Mouse (Mus musculus) CD8-positive naive resting alpha-beta T cell, adult 2 months (primary cell): ENCODE data around the gene Hmga1.

Experiments used
- DNase-seq, 2 experiments: peaks; one replicate each; pipeline ENCODE4 v3.0.0; 2022; ENCODE audit warnings: low read depth in 2 of 2, low spot score in 2 of 2

Gene Hmga1

DNA sequence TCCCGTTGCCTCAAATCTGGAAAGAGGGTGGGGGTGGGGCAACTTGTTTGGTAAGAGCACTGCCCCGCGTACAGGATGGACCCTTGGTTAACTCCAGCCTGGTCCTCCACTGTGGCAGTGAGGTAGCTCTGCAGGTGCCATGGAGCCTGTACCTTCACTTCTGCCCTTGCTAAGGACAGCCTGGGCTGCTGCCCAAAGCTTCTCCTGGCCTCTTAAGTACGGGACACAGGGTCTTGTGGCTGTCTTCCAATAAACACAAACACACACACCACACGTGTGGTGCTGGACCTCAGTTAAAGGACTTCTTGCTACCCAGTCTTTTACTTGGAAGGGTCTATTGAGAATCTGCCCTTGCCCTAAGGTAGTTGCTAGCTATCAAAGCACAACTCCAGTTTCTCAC is 2.5 kb downstream of the Hmga1 start:
- no peak for DNase-seq

DNA sequence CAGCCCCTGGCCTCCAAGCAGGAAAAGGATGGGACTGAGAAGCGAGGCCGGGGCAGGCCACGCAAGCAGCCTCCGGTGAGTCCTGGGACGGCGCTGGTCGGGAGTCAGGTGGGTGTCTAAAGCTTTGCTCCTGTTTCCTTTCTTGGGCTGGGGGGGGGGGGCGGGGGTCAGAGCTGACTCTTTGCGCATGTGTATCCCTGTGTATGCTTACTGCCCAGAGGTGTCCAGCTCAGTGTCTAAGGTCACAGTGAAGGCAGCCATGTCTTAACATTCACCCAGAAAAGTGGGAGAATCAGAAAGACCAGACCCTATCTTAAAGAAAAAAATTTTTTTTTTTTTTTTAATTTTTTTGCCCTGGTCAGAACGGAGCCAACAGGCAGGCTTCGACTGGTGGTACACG is 3.3 kb downstream of the Hmga1 start:
- no peak for DNase-seq

DNA sequence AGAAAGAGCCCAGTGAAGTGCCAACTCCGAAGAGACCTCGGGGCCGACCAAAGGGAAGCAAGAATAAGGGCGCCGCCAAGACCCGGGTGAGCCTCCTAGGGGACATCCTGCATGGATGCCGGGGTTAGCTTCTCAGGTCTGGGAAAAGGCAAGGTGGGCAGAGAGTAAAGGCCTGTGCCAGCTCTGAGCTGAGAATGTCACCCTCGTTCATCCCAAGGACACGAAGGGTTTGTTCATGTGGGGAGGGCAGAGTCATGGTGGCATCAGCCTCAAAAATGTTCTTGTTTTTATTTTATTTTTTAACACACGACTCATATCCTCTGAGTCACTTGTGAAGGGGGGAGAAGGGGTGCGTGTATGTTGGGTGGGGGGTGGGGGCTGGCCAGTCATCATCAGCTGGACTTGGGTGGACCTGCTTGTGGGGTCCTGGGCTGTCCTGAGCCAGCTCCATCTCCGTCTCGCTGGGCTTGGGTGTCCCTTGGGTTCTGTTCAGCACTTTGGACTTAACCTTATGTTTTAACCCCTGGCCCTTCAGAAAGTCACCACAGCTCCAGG is 4.7 kb downstream of the Hmga1 start:
- no peak for DNase-seq

DNA sequence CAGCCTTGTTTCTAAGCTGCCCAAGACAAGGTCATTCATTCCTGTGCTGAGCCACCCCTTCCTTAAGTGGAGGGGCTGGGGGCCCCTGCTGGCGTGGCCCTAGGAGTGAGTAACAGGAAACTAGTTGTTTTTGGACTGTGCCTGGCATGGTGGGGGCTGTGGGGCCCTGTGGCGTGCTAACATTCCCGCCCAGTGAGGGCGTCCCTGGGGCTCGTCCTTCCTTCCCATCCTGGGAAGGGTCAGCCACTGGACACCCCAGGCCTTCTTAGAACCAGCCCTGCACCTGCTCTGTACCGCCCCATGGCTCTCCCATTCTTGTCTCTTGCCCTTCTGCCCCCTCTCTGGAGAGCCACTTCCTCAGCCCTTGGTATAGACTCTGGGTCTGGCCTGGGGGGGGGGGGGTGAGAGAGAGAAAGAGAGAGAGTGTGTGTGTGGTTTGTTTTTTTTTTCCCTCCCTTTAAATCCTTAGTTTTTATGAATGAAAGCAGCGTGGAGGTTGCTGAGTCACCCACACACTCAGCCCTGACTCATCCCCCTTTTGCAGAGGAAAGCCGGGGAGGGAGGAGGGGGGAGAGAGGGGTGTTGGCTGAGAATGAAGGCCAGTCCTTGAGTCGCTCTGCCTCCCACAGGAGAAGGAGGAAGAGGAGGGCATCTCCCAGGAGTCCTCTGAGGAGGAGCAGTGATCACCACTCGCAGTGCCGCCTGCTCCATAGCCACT is 5.7 kb downstream of the Hmga1 start:
- DNase-seq = no peak

DNA sequence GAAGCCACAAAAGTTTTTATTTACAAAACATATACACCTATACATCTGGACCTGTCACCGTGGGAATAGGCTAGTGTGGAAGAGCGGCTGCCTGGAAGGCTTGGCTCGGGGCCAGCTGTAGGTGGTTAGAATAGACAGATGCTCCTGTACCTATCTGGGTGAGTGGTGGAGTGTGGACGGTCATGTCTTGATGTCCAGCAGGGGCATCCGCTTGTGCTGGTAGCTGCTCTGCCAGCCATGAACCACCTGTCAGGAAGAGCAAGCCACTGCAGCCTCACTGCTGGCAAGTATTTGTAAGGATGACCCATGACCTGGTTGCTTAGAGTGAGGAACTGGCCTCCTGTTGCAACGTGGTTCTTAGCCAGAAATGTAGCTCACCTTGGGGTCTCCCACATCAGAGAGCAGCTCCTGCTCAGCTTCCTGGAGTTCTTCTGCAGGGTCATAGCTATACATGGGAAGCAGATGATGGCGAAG is 7.5 kb downstream of the Hmga1 start:
- DNase-seq = no peak

DNA sequence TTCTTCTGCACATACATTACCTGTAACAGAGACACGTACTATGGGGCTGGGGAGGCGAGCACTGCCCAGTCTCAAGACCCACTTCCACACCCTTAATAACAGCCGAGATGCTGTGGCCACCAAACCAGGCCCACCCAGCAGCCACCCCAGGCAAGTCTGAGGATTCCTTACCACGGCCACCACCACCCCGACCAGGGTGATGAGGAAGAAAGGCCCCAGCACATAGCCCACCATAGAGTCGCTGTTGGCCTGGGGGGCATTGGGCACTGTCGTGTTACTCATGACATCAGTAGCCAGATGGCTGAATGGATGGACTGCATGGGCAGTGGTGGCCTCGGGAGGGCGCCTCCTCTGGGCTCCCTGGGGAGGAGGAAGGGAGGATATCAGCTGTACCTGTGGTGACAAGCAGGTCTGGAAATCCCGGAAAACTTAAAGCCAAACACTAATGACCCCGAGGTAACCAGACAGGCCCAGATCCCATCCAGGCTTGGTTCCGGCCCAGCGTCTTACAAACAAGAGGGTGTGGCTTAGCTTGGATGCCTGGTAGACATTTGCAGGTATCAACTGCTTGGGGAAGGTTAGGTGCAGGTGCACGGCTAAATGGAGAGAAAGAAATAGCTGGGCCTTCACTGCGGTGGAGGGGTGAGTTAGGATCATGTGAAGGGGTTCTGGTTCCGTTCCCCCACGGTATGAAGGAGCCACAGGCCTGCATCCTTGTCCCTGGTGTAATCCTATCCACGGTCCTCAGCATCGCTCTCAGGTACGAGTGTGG is 8.3 kb downstream of the Hmga1 start:
- DNase-seq = no peak

DNA sequence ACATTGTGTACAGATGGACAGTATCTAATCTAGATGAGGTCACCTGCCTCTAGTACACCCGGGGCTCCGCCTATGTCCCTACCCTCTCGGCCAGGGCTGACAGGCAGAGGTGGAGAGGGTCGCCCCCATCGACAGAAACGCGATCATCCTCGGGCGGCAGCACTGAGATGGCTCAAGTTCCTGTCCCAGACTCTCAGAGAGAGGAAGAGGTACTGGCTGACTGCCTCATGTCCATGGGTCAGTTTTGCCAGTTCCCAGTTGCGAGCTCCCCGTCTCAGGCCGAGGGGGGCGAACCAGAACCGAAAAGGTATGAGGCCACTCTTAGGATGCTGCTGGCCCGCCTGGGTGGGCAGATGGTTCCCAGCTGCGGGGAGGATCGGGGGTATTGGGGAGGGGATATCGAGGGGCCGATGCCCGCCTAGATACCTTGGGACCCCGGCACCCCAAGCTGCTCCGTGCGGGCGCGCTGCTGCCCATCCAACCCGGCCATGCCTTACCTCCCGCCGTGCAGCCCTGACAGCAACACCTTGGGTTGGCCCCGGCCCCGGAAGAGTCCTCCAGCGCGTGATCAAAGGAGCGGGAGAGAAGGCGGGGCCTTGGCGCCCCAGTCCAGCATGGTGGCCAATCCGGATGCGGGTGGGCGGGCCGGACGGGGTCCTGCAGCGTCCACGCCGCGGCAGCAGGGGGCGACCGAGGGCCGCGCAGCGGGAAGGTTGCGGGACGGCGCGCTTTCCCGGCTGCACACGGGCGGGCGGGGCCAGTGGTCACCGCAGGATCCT is 9.1 kb downstream of the Hmga1 start, which contains the start of gene AI413582:
AI413582 (minus strand) TSS at position 594 of the 779 bp plus-strand sequence.
- peak; percentile 94 to 96 for DNase-seq

DNA sequence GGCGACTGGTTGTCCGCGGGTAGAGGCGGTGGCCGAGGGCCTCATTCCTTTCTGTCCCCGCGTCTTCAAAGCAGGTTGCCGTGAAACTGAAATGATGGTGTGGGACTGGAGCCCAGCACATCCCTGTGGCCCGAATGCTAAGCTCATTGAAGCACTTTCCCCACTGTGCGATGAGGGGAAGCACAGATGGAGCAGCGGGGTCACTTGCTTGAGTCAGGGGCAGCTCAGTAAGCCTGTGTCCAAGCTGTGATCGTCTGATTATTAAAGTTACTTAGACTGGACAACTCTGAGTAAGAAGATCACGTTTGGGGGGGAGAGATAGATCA is 9.6 kb downstream of the Hmga1 start:
- no peak for DNase-seq

DNA sequence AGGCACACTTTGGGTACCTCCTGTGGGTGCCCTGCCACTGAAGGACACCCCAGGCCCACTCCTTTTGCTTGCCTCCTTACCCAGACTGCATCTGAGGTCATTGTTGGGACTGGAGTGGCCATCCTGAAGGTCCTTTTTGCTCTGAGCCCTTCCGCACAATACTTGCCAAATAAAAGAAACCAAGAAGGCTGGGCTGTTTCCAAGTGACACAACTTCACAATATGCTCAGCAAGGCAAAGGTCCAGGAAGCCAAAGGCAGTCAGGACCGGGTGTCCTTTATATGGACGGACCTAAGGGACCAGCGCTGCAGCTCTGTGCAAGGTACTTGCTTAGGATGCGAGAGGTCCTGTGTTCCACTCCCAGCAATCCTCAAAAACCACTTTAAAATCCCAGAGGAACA is 11.9 kb downstream of the Hmga1 start:
- no peak for DNase-seq

DNA sequence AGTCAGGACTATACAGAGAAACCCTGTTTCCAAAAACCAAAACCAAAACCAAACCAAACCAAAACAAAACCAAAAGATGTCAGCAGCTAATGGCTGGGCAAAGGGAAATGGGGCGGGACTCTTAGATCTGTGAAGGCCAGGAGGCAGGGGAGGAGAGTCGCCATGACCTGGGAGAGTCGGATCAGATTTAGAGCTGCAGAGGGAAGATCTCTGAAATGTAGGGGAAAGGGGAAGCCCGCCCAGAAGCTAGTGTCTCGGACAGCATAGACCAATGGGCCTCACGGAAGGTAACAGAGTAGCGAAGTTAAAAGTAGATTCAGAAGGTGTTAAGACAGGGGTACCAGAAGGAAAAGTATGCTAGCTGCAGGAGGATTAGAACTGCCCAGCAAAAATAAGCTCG is 15.0 kb downstream of the Hmga1 start:
- no peak for DNase-seq

DNA sequence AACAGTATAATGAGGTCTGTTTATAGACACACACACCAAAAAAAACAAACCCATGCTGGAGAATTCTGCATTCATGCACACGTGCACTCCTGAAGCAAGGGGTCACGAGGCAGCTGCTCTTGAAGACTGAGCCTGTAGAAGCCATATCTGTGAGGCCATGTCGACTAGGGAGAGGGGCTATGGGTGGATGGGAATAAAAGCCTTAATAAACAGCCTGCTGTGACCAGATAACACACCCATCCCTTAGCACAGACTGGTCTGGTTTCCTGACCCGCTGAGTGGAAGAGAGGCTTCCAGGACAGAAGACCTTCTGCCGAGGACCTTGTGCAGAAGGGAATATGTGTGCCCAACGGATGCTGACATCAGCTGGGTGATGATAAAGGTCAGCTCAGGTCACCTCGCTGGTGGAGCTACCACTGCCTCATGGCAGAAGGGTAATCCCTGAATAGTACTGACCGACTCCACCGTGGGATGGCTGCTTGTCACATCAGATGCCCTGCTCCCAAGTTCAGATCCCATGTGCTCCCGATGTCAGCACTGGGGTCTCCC is 17.5 kb downstream of the Hmga1 start:
- DNase-seq = no peak

DNA sequence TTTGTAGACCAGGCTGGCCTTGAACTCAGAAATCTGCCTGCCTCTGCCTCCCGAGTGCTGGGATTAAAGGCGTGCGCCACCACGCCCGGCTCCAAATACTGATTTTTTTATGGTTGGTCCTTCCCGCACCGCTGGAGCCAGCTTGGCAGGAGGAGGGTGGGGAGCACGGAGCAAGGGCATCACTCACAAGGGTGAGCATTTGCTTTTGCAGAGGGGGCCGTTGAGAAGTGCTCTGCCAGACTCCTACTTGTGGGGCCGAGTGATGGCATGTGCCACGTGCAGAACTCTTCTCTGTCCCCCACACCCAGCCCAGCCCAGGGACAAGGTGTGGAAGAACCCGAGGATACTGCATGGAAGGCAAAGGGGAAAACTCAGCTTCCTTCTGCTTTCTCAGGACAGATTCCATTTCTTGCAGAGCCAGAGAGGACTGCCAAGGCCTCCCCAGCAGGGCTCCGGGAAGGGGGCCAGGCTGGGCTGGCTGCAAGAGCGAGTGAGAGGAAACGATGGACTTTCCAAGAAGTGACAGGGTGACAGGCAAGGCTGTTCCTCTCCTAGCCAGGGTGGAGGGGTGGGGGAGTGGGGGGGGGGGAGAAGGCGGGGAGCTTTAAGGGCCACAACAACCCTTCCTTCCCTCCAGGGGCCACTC is 18.3 kb downstream of the Hmga1 start:
- DNase-seq = no peak

DNA sequence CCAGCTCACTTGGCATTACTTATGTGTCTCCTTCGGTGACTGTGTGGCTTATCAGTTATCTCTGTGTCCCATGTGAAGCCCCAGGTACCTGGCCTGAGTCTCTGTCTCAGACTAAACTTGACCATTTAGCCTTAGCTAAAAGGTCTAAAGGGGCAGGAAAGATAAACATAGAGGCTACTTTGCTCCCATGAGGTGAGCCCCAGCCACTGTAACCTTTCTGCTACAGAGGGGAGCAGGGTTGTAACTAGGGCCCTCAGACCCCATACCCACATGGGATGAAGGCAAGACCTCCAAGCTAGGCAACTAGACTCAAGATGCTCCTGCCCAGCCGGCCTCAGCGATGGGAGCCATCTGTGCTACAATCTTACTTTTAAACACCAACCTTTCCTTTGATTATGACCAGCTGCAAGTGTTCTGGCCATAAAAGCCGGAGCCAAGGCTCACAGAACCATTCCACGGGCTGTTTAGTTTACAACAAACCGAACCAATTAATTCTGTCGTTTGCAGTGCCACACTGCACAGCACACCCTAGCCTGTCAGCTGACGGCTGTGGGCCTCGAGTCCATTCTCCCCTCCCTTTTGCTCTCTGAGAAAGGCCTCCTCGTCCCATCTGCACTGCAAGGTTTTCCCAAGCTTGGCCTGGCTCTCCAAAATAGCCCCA is 18.9 kb downstream of the Hmga1 start:
- no peak for DNase-seq

DNA sequence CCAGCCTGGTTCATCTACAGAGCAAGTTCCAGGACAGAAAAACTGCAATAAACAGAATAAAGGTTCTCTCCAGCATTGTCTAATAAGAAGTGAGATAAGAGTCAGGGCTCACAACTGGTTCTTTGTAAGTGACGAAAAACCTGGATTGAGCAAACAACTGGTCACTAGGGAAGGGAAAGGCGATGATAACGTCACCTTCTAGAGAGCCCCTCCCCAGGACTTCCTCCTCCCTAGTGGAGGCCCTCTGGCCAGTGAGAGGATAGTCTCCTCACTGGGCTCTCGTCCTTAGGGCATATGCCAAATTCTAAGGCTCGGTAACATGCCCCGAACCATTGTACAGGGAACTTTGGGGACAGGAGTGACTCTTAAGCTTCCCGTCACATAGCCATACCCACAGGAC is 19.8 kb downstream of the Hmga1 start:
- no peak for DNase-seq

DNA sequence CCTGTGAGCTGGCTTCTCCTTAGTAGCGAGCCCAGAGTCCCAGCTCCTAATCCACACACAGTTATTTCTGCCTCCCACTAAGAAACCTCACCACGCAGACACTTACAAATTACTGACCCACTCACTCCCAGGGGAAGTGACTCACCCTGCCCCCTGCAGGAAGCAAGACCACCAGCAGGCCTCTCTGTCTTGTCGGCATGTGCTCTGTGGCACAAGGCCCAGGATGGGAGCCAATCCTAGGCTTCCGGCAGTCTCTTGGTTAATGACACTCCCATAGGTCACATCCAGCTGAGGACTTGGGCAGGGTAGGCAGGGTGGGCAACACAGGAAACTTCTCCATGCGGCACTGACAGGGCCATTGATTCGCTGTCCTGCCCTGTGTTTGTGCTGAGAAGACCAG is 21.2 kb downstream of the Hmga1 start:
- no peak for DNase-seq

DNA sequence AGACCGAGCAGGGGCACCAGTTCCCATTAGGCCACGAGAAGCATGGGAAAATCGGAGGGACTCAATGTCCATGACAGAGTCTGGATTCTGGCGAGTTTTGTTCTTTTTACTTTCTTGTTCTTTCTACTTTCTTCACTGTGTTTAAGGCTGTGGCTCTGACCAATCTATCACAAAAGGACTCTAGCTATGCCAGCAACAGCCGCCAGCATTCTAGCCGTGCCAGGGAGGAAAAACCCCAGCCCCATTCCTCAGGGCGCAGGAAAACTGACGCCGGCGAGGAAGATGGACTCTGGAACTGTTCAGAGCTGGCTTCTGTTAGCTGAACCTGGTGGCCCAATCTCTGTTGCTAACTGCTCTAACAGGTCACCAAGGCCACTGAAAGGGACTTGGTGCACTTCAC is 22.2 kb downstream of the Hmga1 start:
- no peak for DNase-seq

DNA sequence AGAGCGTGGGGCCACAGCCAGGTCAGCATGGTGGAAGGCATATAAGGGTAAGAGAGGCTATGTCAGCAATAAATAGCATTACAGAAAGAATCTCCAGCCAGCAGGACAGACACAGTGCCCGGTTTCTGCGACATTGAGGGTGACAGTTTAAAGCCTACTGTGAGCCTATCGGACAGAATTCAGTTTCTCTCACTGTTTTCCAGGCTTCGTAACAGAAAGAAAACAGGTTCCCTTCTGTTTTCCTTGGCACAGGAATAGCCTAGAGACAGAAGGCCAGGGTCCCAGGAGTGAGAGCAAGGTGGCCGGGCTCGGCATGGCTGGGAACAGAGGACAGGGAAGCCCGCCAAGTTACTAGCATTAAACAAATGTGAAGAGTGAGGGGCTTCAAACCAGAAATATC is 23.5 kb downstream of the Hmga1 start:
- DNase-seq = no peak

DNA sequence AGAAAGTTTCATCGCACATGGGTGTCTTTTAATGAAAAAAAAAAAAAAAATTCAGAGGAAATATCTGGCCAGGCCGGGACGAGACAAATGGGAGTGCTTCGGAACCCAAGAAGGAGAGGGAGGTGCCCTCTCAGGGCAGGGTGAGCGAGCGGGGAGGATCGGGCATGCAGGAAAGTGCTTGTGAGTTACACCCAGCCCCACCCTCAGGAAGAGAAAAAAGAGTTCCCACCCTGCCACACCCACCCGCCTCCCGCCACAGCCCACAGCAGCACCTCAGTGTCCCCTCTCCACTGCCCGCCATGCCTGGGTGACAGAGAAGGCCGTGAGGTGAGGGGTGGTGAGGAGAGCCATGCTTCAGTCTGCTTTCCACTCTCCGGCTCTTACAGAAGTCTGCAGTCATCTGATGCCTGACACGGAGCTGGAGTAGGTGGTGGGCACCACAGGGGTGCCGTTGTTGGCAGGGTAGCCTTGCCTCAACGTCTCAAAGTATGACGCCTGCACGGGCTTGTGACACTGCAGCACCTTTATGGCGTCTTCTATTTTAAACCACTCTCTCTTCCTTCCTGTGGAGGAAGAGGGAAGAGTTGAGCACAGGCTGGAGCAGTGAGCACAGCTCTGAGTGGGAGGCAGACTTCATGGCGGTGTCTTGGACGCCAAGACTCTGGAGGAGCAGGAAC is 24.2 kb downstream of the Hmga1 start:
- no peak for DNase-seq

DNA sequence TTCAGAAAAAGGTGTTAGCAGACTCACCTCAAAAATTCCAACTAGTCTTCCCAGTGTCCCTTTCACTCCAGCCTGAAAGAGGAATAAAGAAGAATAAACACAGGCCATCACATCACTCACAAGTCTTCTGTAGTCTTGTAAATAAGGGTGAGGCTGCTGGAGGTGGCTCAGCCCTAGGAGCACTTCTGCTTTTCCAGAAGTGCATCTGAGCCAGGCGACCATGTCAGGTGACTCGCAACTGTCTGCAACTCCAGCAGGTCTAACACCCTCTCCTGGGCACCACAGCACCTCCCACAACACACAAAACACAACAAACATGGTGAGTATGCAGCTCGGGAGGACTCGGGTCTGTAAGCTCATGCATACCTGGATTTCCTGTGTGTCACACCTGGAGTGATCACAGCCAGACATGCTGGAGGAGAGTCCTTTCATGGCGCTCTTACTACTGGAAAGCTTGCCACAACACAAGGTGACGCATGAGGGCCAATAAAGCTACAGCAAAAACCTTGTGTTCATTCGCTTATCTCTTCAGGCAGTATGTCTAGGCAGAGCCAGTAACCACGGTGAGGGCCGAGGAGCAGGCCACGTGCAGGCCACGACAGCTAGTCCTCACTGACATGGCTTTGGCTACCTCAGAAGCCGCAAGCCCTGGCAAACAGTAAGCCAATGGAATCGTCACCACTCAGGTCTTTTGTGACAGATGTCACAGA is 27.0 kb downstream of the Hmga1 start:
- no peak for DNase-seq
